Mouse (Mus musculus) cerebellum, postnatal 10 days (tissue): ENCODE results near the gene Mycbpap.

Source experiments
- DNase-seq, 2 experiments: peaks; one replicate each; pipeline ENCODE4 v3.0.0; 2021; ENCODE audit warnings: mixed read lengths in 2 of 2

The Mycbpap gene

DNA sequence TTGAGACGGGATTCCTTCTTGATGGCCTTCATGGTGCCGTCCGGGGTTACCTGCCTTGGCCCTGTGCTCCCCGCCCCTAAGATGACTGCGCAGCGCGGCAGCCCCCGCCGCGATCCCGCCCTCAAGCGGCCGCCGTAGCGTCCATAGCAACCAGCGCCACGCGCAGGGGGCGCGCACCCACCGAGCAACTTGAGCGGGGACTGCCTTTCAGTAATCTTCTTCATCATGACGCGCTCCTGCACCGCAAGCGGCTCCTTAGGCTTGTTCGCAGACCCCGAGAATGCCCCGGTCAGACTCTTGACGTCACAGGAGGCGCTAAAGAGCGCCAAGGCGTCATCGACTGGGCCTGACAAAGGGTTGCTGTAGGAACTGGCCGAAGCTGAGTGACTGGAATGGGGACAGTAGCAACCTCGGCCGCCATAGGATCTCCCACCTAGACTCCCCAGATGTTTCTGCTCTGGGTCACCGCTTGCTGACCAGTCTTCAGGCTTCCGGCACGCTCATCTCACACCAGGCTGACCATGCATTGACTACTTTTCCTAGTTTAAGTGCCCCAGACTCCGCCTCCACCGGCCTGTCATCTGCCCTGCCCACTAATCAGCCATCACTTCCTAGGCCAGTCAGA, at the start of gene Mycbpap:
Gene Mycbpap (minus strand): TSS at position 524 of the 625 bp plus-strand sequence.
- peak; percentile 73 to 75 for DNase-seq

- no peak for DNase-seq
These were observed 49.1 kb upstream of the Mycbpap start for GRCm38 (mm10) chr11:94570612-94571011.

DNA sequence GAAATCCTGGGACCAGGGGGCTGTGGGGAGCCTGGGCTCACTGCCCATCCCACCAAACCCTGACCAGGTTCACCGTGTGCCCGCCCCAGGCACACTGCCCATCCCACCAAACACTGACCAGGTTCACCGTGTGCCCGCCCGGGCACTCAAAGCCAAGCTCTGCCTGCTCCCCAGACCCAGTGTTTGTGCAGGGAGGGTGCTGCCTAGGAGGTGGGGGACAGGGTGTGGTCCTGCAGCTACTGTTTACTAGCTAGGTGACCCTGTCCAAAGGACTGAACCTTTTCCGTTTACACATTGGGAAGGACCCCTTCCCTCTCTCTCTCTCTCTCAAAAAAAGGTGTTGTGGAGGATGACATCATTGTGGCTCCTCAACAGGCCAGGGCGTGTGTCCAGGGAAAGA, 45.8 kb upstream of the Mycbpap start:
- no peak for DNase-seq

- no peak for DNase-seq
These were observed 45.0 kb upstream of the Mycbpap start for GRCm38 (mm10) chr11:94566534-94566933.

- peak in 1 of 2 experiments; percentile 56 for DNase-seq
These were observed 43.6 kb upstream of the Mycbpap start for GRCm38 (mm10) chr11:94565151-94565479.

DNA sequence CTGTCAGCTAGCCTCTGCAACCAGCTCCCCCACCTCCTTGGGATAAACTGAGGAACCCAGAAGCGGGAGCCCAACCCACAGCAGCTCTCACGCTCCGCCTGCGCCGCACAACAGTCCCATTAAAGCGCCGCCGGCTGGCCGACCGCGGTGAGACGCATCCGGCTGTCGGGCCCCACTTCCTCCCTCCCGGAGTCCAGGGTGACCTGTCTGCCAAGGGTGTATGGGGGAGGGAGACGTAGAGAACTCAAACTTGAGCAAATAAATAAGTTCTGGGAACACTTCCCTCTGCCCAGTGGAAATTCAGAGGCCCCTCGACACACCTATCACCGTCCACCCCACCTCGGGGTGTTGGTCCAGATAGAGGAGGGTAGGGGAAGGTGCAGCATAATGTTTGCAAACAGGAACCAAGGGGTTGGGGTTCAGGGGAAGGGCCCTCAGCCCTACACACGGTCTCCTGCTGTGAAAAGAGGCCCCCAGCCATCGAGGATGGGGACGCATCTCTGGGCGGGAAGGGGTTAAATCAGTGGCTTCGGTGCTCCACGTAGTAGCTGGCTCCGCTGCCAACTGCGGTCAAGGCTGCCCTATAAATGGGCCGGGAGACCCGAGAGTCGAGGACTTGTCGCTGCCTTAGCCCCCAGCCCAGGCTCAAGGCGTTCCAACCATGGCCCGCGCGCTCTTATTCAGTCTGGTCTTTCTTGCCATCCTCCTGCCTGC, 43.1 kb upstream of the Mycbpap start, which contains the start of gene Chad:
Gene Chad (plus strand): TSS at position 611 of the 714 bp plus-strand sequence.
- peak; percentile 50 to 52 for DNase-seq

DNA sequence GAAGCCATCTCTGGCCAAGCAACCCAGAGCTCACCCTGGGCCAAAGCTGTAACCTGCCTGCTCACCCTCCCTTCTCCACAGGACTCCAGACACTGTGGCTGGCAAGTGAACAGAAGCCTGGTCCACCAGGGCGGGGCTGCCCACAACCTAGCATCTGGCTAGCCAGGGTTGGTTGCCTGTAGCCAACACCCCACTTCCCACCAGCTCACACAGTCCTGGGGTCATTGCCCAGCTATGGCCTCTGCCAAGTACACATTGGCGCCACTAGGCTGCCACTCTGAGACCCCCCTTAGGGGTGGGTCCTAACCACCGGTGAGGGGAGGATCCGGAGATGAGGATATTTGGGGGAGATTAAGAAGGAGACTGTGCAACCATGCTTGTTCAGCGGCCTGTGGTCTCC, 42.3 kb upstream of the Mycbpap start:
- peak; percentile 48 to 63 for DNase-seq

DNA sequence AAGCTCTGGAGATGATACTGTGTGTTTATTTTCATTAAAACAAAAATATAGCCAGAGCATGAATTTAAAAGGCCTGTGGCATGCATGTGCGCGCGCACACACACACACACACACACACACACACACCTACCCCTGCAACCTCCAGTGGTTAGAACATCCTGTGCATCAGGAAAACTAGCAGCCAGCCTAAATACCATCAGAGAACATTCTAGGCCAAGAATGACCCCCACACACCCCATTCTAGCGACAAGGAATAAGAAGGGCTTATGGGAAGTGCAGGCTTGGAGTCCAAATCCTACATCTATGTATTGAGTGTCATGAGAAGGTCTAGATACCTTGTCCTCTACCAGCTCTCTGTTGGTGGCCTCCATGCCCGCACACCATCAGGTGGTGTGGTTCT, 41.8 kb upstream of the Mycbpap start:
- no peak for DNase-seq

DNA sequence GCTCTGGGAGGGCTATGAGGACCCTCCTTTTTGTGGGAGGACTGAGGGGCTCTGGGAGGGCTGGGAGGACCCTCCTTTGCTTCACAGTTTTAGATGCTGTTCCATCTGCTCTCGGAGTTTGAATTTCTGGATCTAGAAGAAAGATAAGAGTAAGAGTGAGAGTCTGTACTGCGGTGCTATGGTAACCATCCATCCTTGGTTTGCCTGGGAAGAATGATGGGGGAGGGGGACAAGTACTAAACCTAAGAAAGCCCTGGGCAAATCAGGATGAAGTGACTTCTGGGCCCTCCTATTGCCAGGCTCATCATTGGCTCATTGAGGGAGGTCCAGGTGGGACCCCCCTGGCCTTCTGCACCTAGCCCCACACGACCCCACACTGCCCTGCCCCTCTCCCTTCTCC, 36.7 kb upstream of the Mycbpap start:
- DNase-seq, result no peak

- DNase-seq, result no peak
These were observed 28.9 kb upstream of the Mycbpap start for GRCm38 (mm10) chr11:94550442-94550744.

DNA sequence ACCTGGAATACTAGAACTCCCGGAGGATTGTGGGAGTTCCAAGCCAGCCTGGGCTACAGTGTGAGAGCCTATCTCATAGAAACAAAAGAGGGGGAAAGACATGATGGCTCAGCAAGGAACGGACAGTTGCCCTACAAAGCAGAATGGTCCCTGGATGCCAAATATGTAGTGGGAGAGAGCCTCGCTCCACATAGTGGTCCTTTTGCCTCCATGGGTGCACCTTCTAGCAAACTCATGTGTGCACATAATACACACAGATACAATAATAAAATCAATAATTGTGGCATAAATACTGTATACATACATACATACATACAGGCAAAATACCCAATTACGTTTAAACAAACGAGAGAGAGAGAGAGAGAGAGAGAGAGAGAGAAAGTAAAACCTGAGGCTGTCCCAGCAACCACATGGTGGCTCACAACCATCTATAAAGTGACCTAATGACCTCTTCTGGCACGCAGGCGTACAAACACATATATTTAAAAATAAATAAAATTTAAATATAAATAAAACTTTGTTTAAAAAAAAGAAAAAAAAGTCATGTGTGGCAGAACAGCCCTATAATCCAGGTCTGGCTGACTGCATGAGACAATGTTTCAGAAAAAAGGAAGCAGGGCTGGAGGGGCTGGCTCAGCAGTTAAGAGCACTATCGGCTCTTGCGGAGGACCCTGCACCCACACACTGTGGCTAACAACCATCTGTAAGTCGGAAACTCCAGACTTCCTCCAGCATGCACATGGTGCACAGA, 28.3 kb upstream of the Mycbpap start:
- DNase-seq, result no peak

DNA sequence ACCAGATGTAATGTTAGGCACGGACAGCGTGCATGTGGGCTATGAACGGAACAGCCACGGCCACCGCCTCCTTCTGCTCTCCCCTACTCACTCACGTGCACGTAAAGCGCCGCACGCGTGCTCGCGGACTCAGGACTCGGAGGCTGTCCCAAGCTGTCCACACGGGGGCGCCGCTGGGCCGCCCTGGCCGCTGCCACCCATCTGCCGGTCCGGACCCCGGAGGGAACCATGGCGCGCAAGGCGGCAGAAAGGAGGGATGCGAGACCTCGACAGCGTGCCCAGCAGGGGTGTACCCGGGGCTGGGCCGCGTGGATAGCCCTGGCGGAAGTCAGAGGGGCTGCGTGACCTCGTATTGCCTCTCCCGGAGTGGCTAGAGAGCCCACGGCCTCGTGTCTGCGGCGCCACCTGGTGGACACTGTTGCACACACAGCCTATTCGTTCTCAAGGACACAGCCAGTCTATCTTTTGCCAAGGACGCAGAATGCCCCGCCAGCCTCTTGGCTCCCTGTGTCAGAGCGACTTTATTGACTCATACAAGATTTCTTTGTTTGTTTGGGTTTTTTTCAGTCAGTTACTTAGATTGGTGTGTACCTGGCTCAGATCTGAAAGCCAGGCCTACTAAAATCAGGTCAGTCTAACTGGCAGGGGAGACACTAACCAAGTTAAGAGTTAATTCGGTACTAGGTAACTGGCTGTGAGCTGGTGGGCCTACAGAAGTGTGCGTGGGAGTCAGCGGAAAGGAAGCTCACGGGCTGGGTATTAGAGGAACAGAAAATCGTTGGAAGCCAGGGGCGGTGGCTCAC, 27.5 kb upstream of the Mycbpap start, which contains the start of gene Rsad1:
Gene Rsad1 (minus strand): TSS at position 368 of the 803 bp plus-strand sequence.
- DNase-seq, result peak; percentile 98 to 99

DNA sequence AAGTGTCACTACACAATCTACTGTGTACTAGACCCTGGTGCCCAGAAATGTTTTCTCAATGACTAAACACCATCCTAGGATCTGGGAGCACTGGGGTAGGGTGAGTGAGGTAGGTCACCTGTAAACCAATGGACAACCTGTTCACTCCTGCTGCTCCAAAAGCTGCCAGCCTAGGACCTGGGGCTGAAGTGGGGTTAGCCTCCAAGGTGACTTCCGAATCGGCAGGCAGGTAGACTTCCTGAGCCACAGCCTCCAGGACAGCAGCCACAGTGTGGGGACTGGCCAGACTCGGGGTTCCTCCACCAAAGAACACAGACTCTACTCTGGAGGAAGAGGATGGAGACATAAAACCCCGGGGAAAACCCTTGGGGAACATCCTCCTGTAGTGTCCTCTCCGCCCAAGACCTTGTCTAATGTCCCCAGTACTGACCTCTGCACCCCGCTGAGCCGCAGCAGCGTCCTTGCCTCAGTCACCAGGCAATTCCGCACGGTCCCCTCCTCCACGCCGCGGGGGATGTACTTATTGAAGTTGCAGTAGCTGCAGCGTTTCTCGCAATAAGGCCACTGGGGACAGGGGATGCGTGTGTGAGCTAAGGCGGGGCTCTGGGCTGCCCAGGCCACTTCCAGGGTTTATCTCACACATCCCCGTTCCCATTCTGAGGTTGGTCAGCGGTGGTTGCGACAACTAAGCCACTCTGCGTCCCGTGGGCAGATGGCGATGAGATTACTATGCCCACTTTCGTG, 26.7 kb upstream of the Mycbpap start:
- peak; percentile 78 to 79 for DNase-seq

- no peak for DNase-seq
These were observed 25.7 kb upstream of the Mycbpap start for GRCm38 (mm10) chr11:94547271-94547670.

- DNase-seq, result no peak
These were observed 24.8 kb upstream of the Mycbpap start for GRCm38 (mm10) chr11:94546381-94546780.

- DNase-seq, result peak; percentile 35 to 51
These were observed 22.9 kb upstream of the Mycbpap start for GRCm38 (mm10) chr11:94544422-94544821.

DNA sequence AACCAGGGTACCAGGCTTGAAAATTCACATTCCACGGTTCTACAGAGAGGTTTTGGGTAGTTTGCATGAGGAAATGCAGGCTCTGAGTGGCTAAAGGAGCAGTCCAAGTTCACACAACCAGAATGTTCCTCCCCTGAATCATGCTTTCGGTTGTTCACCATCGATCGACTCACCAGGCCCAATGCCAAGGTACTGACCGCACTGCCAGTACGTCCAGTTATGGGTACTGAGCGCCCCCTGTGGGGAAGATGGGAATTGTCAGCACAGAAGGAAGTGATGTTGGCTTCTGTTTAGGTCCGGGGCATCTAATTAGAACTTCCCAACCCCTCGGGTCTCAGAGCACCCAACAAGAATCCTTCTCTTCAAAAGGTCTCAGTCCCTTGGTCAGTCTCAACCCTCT, 22.4 kb upstream of the Mycbpap start:
- peak; percentile 99 to 100 for DNase-seq

GRCm38 (mm10) chr11:94543344-94543743, 21.8 kb upstream of the Mycbpap start:
- no peak for DNase-seq

DNA sequence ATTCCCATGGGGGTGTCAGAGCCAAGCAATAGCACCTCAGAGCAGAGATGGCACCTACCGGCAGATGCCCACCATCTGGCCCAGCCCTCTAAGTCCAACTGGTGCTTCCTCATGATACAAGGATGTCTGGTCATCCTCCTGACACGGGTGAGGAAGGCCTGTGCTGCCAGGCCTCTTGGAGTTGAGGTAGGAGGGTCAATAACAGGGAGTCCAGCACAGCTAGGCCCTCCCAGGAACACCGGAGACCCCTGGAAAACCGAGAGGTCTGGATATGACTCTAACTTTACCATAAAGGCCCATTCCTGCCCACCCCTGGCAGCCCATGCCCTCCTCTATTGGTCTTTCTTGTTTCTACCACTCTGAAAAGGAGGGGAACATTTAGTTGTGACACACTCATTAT, 20.9 kb upstream of the Mycbpap start:
- DNase-seq, result no peak

DNA sequence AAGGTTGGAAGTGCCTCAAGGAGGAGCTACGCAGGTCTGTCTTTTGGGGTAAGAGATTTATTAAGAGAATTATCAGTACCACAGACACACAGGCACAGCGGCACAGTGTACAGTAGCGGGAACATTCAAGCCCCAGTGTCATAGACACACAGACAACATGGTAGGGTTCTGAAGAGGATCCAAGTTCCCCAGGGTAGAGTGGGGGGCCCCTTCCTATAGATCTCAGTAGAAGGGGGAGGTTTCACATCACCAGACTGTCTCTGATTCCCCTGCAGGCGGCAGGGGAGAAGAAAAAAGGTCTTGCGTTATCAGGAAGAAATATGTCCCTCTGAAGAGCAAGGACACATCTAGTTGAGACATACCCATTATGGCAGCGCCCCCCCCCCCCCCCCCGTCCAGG, 18.2 kb upstream of the Mycbpap start:
- DNase-seq, result no peak

- DNase-seq, result no peak
These were observed 17.3 kb upstream of the Mycbpap start for GRCm38 (mm10) chr11:94538733-94539292.

DNA sequence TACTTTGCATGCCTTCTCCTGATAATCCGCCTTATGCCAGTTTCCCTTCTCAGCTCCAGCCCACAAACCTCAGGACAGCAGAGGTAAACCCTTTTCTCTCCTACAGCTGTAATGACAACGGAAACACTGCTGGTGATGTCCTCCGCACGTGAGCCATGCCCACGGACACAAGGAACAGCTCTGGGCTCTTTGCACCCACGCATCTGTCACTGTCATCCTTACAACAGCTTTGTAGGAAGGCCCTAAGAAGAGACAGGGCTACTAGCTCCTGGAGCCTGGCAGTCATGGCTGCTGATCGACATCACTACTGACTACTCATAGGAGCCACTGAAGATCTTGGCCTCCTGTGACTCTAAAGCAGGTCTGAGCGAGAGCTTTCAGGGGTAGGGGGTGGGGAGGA, 11.6 kb upstream of the Mycbpap start:
- no peak for DNase-seq
